Mouse (Mus musculus): ENCODE data around the gene Apol6. TPM values are rescaled to one million over a fixed set of nuclear protein-coding genes. Genes with fewer than 3 reads are reported as not detected.

Apol6 gene
- polyA plus RNA-seq, 1 experiment from 2014 or later = not detected

GRCm38 (mm10) chr15:77018740-77019340 lies 25.7 kb upstream of the Apol6 start:
- 63% methylated on average over 6 of the region's 6 CpGs for WGBS
- peaks cover 10% of the 10 kb centered on the region; the same call in 1 of the 2 replicates for H3K27me3 ChIP-seq
- peaks cover 2% of the 10 kb centered on the region; the same call in 1 of the 2 replicates for H3K4me1 ChIP-seq
- no peak overlapping the region for H3K27ac ChIP-seq (replicated peaks)
- no peak overlapping the region for H3K4me3 ChIP-seq
- H3K36me3 ChIP-seq = no peaks in the 10 kb centered on the region
- H3K9ac ChIP-seq (replicated peaks) = no peak overlapping the region
- ATAC-seq (ENCODE audit: low FRiP score, low read depth) = no peak
- H3K4me2 ChIP-seq (replicated peaks) = no peak overlapping the region
- no peaks in the 10 kb centered on the region for H3K9me3 ChIP-seq

- WGBS = 86% methylated on average over 7 of the region's 7 CpGs
- Histone ChIP-seq H3K36me3 (no peaks in the 10 kb centered on the region), H3K4me2 (replicated peaks) (no peak overlapping the region), H3K4me1 (no peaks in the 10 kb centered on the region), H3K9ac (replicated peaks) (no peak overlapping the region), H3K27me3 (peaks cover 10% of the 10 kb centered on the region; the same call in 1 of the 2 replicates), H3K4me3 (no peak overlapping the region), H3K9me3 (no peaks in the 10 kb centered on the region), H3K27ac (replicated peaks) (no peak overlapping the region)
- no peak for ATAC-seq (ENCODE audit: low FRiP score, low read depth)
Measured at GRCm38 (mm10) chr15:77019533-77019932, 25.0 kb upstream of the Apol6 start.

- no peaks in the 10 kb centered on the region for H3K36me3 ChIP-seq
- no peak overlapping the region for H3K9ac ChIP-seq (replicated peaks)
- H3K4me3 ChIP-seq = no peak overlapping the region
- WGBS = 90% methylated on average over 4 of the region's 4 CpGs
- H3K27ac ChIP-seq (replicated peaks) = no peak overlapping the region
- H3K4me2 ChIP-seq (replicated peaks) = no peak overlapping the region
- H3K27me3 ChIP-seq = peaks cover 5% of the 10 kb centered on the region; the same call in 1 of the 2 replicates
- H3K9me3 ChIP-seq = no peaks in the 10 kb centered on the region
- no peaks in the 10 kb centered on the region for H3K4me1 ChIP-seq
- no peak for ATAC-seq (ENCODE audit: low FRiP score, low read depth)
Measured at GRCm38 (mm10) chr15:77020136-77020535, 24.4 kb upstream of the Apol6 start.

- no peaks in the 10 kb centered on the region for H3K9me3 ChIP-seq
- H3K36me3 ChIP-seq = no peaks in the 10 kb centered on the region
- H3K27me3 ChIP-seq = peaks cover 5% of the 10 kb centered on the region; the same call in 1 of the 2 replicates
- H3K4me2 ChIP-seq (replicated peaks) = no peak overlapping the region
- H3K9ac ChIP-seq (replicated peaks) = no peak overlapping the region
- H3K4me1 ChIP-seq = peaks cover 6% of the 10 kb centered on the region
- WGBS = 94% methylated on average over 3 of the region's 3 CpGs
- ATAC-seq (ENCODE audit: low FRiP score, low read depth) = no peak
- H3K4me3 ChIP-seq = no peak overlapping the region
- H3K27ac ChIP-seq (replicated peaks) = no peak overlapping the region
Measured at GRCm38 (mm10) chr15:77021056-77021455, 23.5 kb upstream of the Apol6 start.

- no peaks in the 10 kb centered on the region for H3K9me3 ChIP-seq
- WGBS = 87% methylated on average over 4 of the region's 4 CpGs
- no peaks in the 10 kb centered on the region for H3K36me3 ChIP-seq
- H3K4me2 ChIP-seq (replicated peaks) = no peak overlapping the region
- H3K4me3 ChIP-seq = no peak overlapping the region
- H3K27me3 ChIP-seq = peaks cover 5% of the 10 kb centered on the region; the same call in 1 of the 2 replicates
- ATAC-seq (ENCODE audit: low FRiP score, low read depth) = no peak
- H3K4me1 ChIP-seq = peaks cover 11% of the 10 kb centered on the region
- no peak overlapping the region for H3K9ac ChIP-seq (replicated peaks)
- H3K27ac ChIP-seq (replicated peaks) = no peak overlapping the region
Measured at GRCm38 (mm10) chr15:77021851-77022250, 22.7 kb upstream of the Apol6 start.

- ATAC-seq (ENCODE audit: low FRiP score, low read depth) = no peak
Measured at GRCm38 (mm10) chr15:77022401-77022957, 22.1 kb upstream of the Apol6 start.

GRCm38 (mm10) chr15:77025884-77026583 lies 18.5 kb upstream of the Apol6 start:
- 54% methylated on average over 5 of the region's 5 CpGs for WGBS
- Histone ChIP-seq H3K4me2 (replicated peaks) (no peak overlapping the region), H3K9ac (replicated peaks) (no peak overlapping the region), H3K4me1 (peaks cover 11% of the 10 kb centered on the region), H3K9me3 (no peaks in the 10 kb centered on the region), H3K4me3 (no peak overlapping the region), H3K36me3 (no peaks in the 10 kb centered on the region), H3K27ac (replicated peaks) (no peak overlapping the region), H3K27me3 (no peaks in the 10 kb centered on the region)
- no peak for ATAC-seq (ENCODE audit: low FRiP score, low read depth)

More at GRCm38 (mm10) chr15:77022401-77022957, 22.1 kb upstream of the Apol6 start:
- WGBS = 81% methylated on average over 5 of the region's 5 CpGs
- Histone ChIP-seq H3K4me2 (replicated peaks) (no peak overlapping the region), H3K36me3 (no peaks in the 10 kb centered on the region), H3K9me3 (no peaks in the 10 kb centered on the region), H3K9ac (replicated peaks) (no peak overlapping the region), H3K27me3 (peaks cover 3% of the 10 kb centered on the region; the same call in 1 of the 2 replicates), H3K4me3 (no peak overlapping the region), H3K27ac (replicated peaks) (no peak overlapping the region), H3K4me1 (peaks cover 11% of the 10 kb centered on the region)

GRCm38 (mm10) chr15:77027117-77027516 lies 17.4 kb upstream of the Apol6 start:
- Histone ChIP-seq H3K9me3 (no peaks in the 10 kb centered on the region), H3K9ac (replicated peaks) (no peak overlapping the region), H3K4me2 (replicated peaks) (no peak overlapping the region), H3K27ac (replicated peaks) (no peak overlapping the region), H3K4me1 (peaks cover 11% of the 10 kb centered on the region), H3K27me3 (no peaks in the 10 kb centered on the region), H3K4me3 (no peak overlapping the region), H3K36me3 (no peaks in the 10 kb centered on the region)
- ATAC-seq (ENCODE audit: low FRiP score, low read depth) = no peak
- 88% methylated on average over 3 of the region's 3 CpGs for WGBS

GRCm38 (mm10) chr15:77027675-77028074 lies 16.9 kb upstream of the Apol6 start:
- Histone ChIP-seq H3K9me3 (no peaks in the 10 kb centered on the region), H3K27ac (replicated peaks) (no peak overlapping the region), H3K36me3 (no peaks in the 10 kb centered on the region), H3K9ac (replicated peaks) (no peak overlapping the region), H3K27me3 (no peaks in the 10 kb centered on the region), H3K4me3 (no peak overlapping the region), H3K4me1 (peaks cover 11% of the 10 kb centered on the region), H3K4me2 (replicated peaks) (no peak overlapping the region)
- WGBS = 74% methylated on average over 6 of the region's 6 CpGs
- ATAC-seq (ENCODE audit: low FRiP score, low read depth) = no peak

GRCm38 (mm10) chr15:77029331-77029991 lies 15.1 kb upstream of the Apol6 start:
- H3K9me3 ChIP-seq = no peaks in the 10 kb centered on the region
- peaks cover 11% of the 10 kb centered on the region for H3K4me1 ChIP-seq
- WGBS = 32% methylated on average over 7 of the region's 7 CpGs
- no peak overlapping the region for H3K4me3 ChIP-seq
- H3K36me3 ChIP-seq = no peaks in the 10 kb centered on the region
- H3K27me3 ChIP-seq = no peaks in the 10 kb centered on the region
- no peak for ATAC-seq (ENCODE audit: low FRiP score, low read depth)
- no peak overlapping the region for H3K27ac ChIP-seq (replicated peaks)
- no peak overlapping the region for H3K4me2 ChIP-seq (replicated peaks)
- H3K9ac ChIP-seq (replicated peaks) = no peak overlapping the region

- Histone ChIP-seq H3K4me1 (peaks cover 3% of the 10 kb centered on the region), H3K9ac (replicated peaks) (no peak overlapping the region), H3K9me3 (no peaks in the 10 kb centered on the region), H3K4me3 (no peak overlapping the region), H3K36me3 (no peaks in the 10 kb centered on the region), H3K4me2 (replicated peaks) (no peak overlapping the region), H3K27me3 (no peaks in the 10 kb centered on the region), H3K27ac (replicated peaks) (no peak overlapping the region)
- no peak for ATAC-seq (ENCODE audit: low FRiP score, low read depth)
- WGBS = 58% methylated on average over 3 of the region's 3 CpGs
Measured at GRCm38 (mm10) chr15:77031271-77031670, 13.3 kb upstream of the Apol6 start.

GRCm38 (mm10) chr15:77034526-77034925 lies 10.0 kb upstream of the Apol6 start:
- Histone ChIP-seq H3K9me3 (no peaks in the 10 kb centered on the region), H3K9ac (replicated peaks) (no peak overlapping the region), H3K4me1 (peaks cover 14% of the 10 kb centered on the region; the same call in 1 of the 2 replicates), H3K36me3 (no peaks in the 10 kb centered on the region), H3K4me2 (replicated peaks) (no peak overlapping the region), H3K27me3 (no peaks in the 10 kb centered on the region), H3K27ac (replicated peaks) (no peak overlapping the region), H3K4me3 (no peak overlapping the region)
- no peak for ATAC-seq (ENCODE audit: low FRiP score, low read depth)
- WGBS = 79% methylated on average over 6 of the region's 6 CpGs
